17 mouse cellular contexts compared by ENCODE assay signal in the genomic region with DNA sequence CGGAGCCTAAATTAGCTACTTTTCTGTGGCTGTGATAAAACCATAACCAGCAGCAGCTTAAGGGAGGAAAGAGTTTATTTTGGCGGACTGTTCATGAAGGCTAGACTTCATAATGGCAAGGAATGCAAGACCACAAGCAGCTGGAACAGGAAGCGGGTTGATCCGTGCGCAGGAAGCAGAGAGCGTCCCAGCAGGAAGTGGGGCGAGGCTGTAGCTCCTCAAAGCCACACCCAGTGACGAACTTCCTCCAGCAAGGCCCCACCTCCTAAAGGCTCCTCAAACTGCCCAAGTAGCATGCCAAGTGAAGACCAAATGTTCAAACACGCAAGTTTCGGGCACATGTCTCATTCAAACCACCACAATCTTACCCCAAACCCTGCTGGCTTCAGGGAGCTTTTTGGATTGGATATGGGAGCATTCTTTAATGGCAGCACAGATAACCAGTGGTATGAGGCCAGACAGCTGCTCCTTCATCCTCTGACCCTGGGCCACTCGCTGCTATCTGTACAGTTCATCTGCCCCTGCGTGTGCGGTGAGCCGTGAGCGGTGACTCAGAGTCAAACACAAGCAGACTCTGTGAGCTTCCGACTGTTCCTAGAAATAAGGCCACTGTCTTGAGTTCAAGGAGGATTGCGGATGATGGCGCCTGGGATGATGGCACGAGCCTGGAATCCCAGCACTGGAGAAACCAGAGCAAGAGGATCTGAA.
DNase-seq lines count a peak whose midpoint lies in the region; ATAC-seq and TF ChIP-seq lines count a peak whose summit lies in the region.
"Had no signal": no experiment of that assay in that cellular context is flagged by ENCODE, and none has a peak within 500 bp of the region (broad histone marks: within the 10 kb centered on the region; RNA-seq: fewer than 3 reads in every experiment).

No protein-coding gene starts in this region.

- intact Hi-C loops in left cerebral cortex, postnatal 25 days (cut with DNase I): no loop called here

- POLR2A ChIA-PET in Patski (lab: Charles Lee): no interaction called here

- WGBS in limb, embryonic 14.5 days: 88% methylated on average over 19 of the region's 19 CpGs
- 93% methylated on average over 19 of the region's 19 CpGs for WGBS in forebrain, embryonic 14.5 days

- peak; percentile 59 for TF ChIP-seq POLR2A in ES-Bruce4 (IDR thresholded peaks at IDR 0.05; ENCODE audit: insufficient read depth, low read length)
- TF ChIP-seq POLR2A in limb, embryonic 14.5 days (IDR thresholded peaks at IDR 0.05; ENCODE audit: borderline replicate concordance, extremely low read depth, insufficient read depth, insufficient read length): no peak

- no peak overlapping the region for H3K4me2 ChIP-seq in limb, embryonic 14.5 days (replicated peaks; ENCODE audit: low read depth, low read length, severe bottlenecking)
- H3K4me2 ChIP-seq in forebrain, embryonic 14.5 days (ENCODE audit: low read length): no peak overlapping the region
- H3K4me2 ChIP-seq: hindbrain, embryonic 13.5 days had no signal

- H3K9me3 ChIP-seq in ES-Bruce4 (replicated peaks; ENCODE audit: control insufficient read depth, insufficient read depth, low read length, poor library complexity, severe bottlenecking): no peaks in the 10 kb centered on the region
- H3K9me3 ChIP-seq in limb, embryonic 14.5 days (ENCODE audit: control insufficient read depth, low read length): no peaks in the 10 kb centered on the region
- no peaks in the 10 kb centered on the region for H3K9me3 ChIP-seq in forebrain, embryonic 14.5 days (replicated peaks; ENCODE audit: control insufficient read depth, low read length)
- H3K9me3 ChIP-seq: hindbrain, embryonic 13.5 days had no signal

- H3K36me3 ChIP-seq in ES-Bruce4 (ENCODE audit: control insufficient read depth, insufficient read depth, low read length, poor library complexity, severe bottlenecking): no peaks in the 10 kb centered on the region
- H3K36me3 ChIP-seq in limb, embryonic 14.5 days (ENCODE audit: control insufficient read depth, insufficient read depth, low read length): no peaks in the 10 kb centered on the region
- no peaks in the 10 kb centered on the region for H3K36me3 ChIP-seq in forebrain, embryonic 14.5 days (ENCODE audit: control insufficient read depth, insufficient read depth, low read length)
- H3K36me3 ChIP-seq: hindbrain, embryonic 13.5 days had no signal

- DNase-seq in kidney, postnatal 4 days: peak; percentile 16 to 37
- no peak for DNase-seq in kidney, adult 11 months
- DNase-seq in Patski (ENCODE audit: low read depth, low spot score): no peak
- DNase-seq in limb, embryonic 14.5 days (ENCODE audit: low spot score): no peak
- DNase-seq in forebrain, embryonic 14.5 days (ENCODE audit: low spot score): no peak
- no peak for DNase-seq in left cerebral cortex, postnatal 25 days (ENCODE audit: low spot score in 2 of 2)
- DNase-seq: cerebellum, postnatal 10 days; embryo, embryonic 11 days; forebrain, postnatal 0 days; layer of hippocampus, adult 9-11 months; thymus, adult 2 months had no signal

- H3K27ac ChIP-seq in ES-Bruce4 (ENCODE audit: insufficient read depth, low read length): no peak overlapping the region
- 0 out of 2 replicates have a peak overlapping the region, but pooled peaks have one; percentile 19 for H3K27ac ChIP-seq in limb, embryonic 14.5 days (replicated peaks; ENCODE audit: low read depth, low read length)
- H3K27ac ChIP-seq in forebrain, embryonic 14.5 days (ENCODE audit: low read depth, low read length): no peak overlapping the region
- H3K27ac ChIP-seq: hindbrain, embryonic 13.5 days; liver, embryonic 14.5 days had no signal

- in situ Hi-C loops in Patski (cut with MboI; ENCODE audit: low pct_unique_long_range_greater_than_20kb): no loop called here

- TF ChIP-seq CTCF in ES-Bruce4 (IDR thresholded peaks at IDR 0.05; ENCODE audit: low read depth, low read length) (no peak), Patski (IDR thresholded peaks at IDR 0.05) (no peak)

- H3K4me3 ChIP-seq in ES-Bruce4 (ENCODE audit: low read depth, low read length): peak overlapping the region; percentile 67
- no peak overlapping the region for H3K4me3 ChIP-seq in limb, embryonic 14.5 days (replicated peaks; ENCODE audit: low read length)
- no peak overlapping the region for H3K4me3 ChIP-seq in forebrain, embryonic 14.5 days (ENCODE audit: low read depth, low read length)
- H3K4me3 ChIP-seq: erythroblast, embryonic 14.5 days; hindbrain, embryonic 13.5 days had no signal

- peak; percentile 33 for ATAC-seq in Patski
- ATAC-seq in limb, embryonic 14.5 days (ENCODE audit: low FRiP score, low read depth): no peak
- no peak for ATAC-seq in forebrain, embryonic 14.5 days
- ATAC-seq: activated CD4-positive, CD25-positive, alpha-beta regulatory T cell, adult 4 months; forebrain, postnatal 0 days; intestine, embryonic 16.5 days had no signal

- 0 out of 2 replicates have a peak overlapping the region, but pooled peaks have one; percentile 32 for H3K9ac ChIP-seq in ES-Bruce4 (ENCODE audit: low read depth, poor library complexity, severe bottlenecking)
- H3K9ac ChIP-seq in limb, embryonic 14.5 days (ENCODE audit: low read depth, low read length, severe bottlenecking): no peak overlapping the region; the same call in 1 of the 2 replicates
- no peak overlapping the region for H3K9ac ChIP-seq in forebrain, embryonic 14.5 days (ENCODE audit: low read length)
- H3K9ac ChIP-seq: forebrain, postnatal 0 days; hindbrain, embryonic 13.5 days; liver, embryonic 14.5 days had no signal

- no peaks in the 10 kb centered on the region for H3K4me1 ChIP-seq in ES-Bruce4 (ENCODE audit: control insufficient read depth, insufficient read depth, low read length)
- H3K4me1 ChIP-seq in limb, embryonic 14.5 days (ENCODE audit: control insufficient read depth, insufficient read depth, low read length): no peaks in the 10 kb centered on the region
- H3K4me1 ChIP-seq in forebrain, embryonic 14.5 days (ENCODE audit: control insufficient read depth, insufficient read depth, low read length): no peaks in the 10 kb centered on the region; the same call in 1 of the 2 replicates
- H3K4me1 ChIP-seq: hindbrain, embryonic 13.5 days had no signal

- CTCF ChIA-PET in Patski (lab: Charles Lee): no interaction called here

- peak; percentile 46; the same call in 1 of the 2 replicates for TF ChIP-seq EP300 in ES-Bruce4 (IDR thresholded peaks at IDR 0.05; ENCODE audit: insufficient read depth, low read depth, low read length)

- H3K27me3 ChIP-seq in ES-Bruce4 (ENCODE audit: control insufficient read depth, insufficient read depth, low read length, poor library complexity, severe bottlenecking) (no peaks in the 10 kb centered on the region), Patski (no peaks in the 10 kb centered on the region)
- no peaks in the 10 kb centered on the region for H3K27me3 ChIP-seq in limb, embryonic 14.5 days (ENCODE audit: control insufficient read depth, insufficient read depth, low read length)
- H3K27me3 ChIP-seq in forebrain, embryonic 14.5 days (replicated peaks; ENCODE audit: control insufficient read depth, insufficient read depth, low read length): no peaks in the 10 kb centered on the region
- H3K27me3 ChIP-seq: hindbrain, embryonic 13.5 days had no signal

Comparison
In these comparisons a context has a peak if more than half of its experiments do, and no peak if none do; other contexts are left out.
1. DNase-seq: peak in kidney, postnatal 4 days (2 of 2); none in kidney, adult 11 months (single experiment), Patski (single experiment), limb, embryonic 14.5 days (single experiment), forebrain, embryonic 14.5 days (single experiment) and left cerebral cortex, postnatal 25 days (0 of 2).